Mouse (Mus musculus) limb, embryonic 14.5 days (tissue): ENCODE data around the gene Zfp37. TPM values are rescaled to one million over a fixed set of nuclear protein-coding genes. Genes with fewer than 3 reads are reported as not detected.
"Not testable (repeated sequence)": the region's sequence is repeated elsewhere in the genome, so short reads cannot be mapped to it uniquely, and the experiment has no call there.

Source experiments
- ATAC-seq: fragments of 200-750 bp; cut with Nextera tagmentation; 2 replicates; pipeline ENCODE4 v1.8.0; 2017; ENCODE audit warnings: low read depth, moderate number of reproducible peaks, moderate TSS enrichment; ENCODE audit not compliant: low FRiP score
- DNase-seq: peaks from one replicate; pipeline ENCODE4 v3.0.0-alpha.2; 2015; ENCODE audit warnings: low spot score
- H3K27ac ChIP-seq: fragments of 300-500 bp; sonication (generic); replicated peaks from 2 replicates; pipeline ENCODE4 v1.5.1; 2014; ENCODE audit warnings: low read depth, mild to moderate bottlenecking, low read length, moderate library complexity, mixed read lengths
- H3K27me3 ChIP-seq: fragments of 300-500 bp; sonication (generic); 2 replicates; pipeline ENCODE4 v1.6.1; 2014; ENCODE audit warnings: low read length, mixed read lengths; ENCODE audit not compliant: control insufficient read depth, insufficient read depth
- H3K36me3 ChIP-seq: fragments of 300-500 bp; sonication (generic); 2 replicates; pipeline ENCODE4 v1.6.1; 2014; ENCODE audit warnings: mild to moderate bottlenecking, low read length, moderate library complexity, mixed read lengths; ENCODE audit not compliant: control insufficient read depth, insufficient read depth
- H3K4me1 ChIP-seq: fragments of 300-500 bp; sonication (generic); 2 replicates; pipeline ENCODE4 v1.6.1; 2014; ENCODE audit warnings: antibody characterized with exemption, low read length, mixed read lengths; ENCODE audit not compliant: control insufficient read depth, insufficient read depth
- H3K4me2 ChIP-seq: fragments of 300-500 bp; sonication (generic); replicated peaks from 2 replicates; pipeline ENCODE4 v1.6.1; 2014; ENCODE audit warnings: low read depth, mild to moderate bottlenecking, low read length, moderate library complexity; ENCODE audit not compliant: severe bottlenecking
- H3K4me3 ChIP-seq: fragments of 300-500 bp; sonication (generic); replicated peaks from 2 replicates; pipeline ENCODE4 v1.5.1; 2014; ENCODE audit warnings: low read length
- H3K9ac ChIP-seq: fragments of 300-500 bp; sonication (generic); 2 replicates; pipeline ENCODE4 v1.6.1; 2014; ENCODE audit warnings: mild to moderate bottlenecking, low read depth, low read length, moderate library complexity; ENCODE audit not compliant: severe bottlenecking
- H3K9me3 ChIP-seq: fragments of 300-500 bp; sonication (generic); 2 replicates; pipeline ENCODE4 v1.6.1; 2016; ENCODE audit warnings: low read length; ENCODE audit not compliant: control insufficient read depth
- POLR2A ChIP-seq: fragments of 200-500 bp; IDR thresholded peaks from 2 replicates; pipeline ENCODE4 v1.8.0; 2012; ENCODE audit warnings: inconsistent platforms, mild to moderate bottlenecking, moderate library complexity, borderline replicate concordance; ENCODE audit not compliant: insufficient read depth, insufficient read length; ENCODE audit errors: extremely low read depth
- WGBS: fragments of 180-500 bp; shearing (Covaris S2); extraction: QIAGEN DNeasy Blood & Tissue Kit; methylation state at CpG from one replicate; pipeline ENCODE4 v1.1.7; 2014; 5-methylcytosine and 5-hydroxymethylcytosine counted together
- polyA plus RNA-seq, 2 experiments: library from polyadenylated mRNA; depleted of rRNA in 1 of 2; stranded (reverse) in 1 of 2; unstranded in 1 of 2; fragments of >200 nt; fragmentation: Nextera tagmentation in 1 of 2; extraction: Ambion mirVana in 1 of 2; gene quantifications; 2 replicates each; pipeline versions ENCODE4 v1.2.1 to v1.2.3; 2012 to 2014

Gene Zfp37
- polyA plus RNA-seq, 2 experiments: 7.2 to 9.5 TPM

DNA sequence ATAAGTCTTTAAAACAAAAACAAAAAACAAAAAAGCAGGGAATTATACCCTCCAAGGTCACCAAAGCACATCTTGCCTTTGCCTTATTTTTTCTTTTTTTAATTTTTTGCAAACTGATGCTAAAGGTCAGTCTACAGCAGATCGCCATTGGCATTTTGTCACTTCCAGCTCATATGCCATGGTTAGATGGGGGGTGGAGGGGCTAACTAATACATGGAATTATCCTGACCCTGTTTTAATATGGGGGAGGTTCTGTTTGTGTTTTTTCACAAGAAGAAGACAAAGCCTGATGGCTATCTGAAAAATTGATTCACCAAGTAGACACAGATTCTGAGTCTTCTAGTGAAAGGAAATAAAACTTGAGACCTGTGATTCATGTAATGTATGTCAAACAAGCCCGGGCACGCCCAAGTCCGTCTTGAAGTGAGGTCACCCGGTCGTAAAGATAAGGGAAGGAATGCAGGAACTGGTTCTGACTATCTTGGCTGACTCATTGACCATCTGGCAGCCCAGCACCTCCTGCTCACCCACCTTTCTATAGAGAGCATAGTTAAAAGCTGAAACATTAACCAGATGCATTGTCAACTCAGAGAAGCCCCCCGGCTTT, 30.8 kb downstream of the Zfp37 start:
- Histone ChIP-seq H3K4me1 (no peaks in the 10 kb centered on the region), H3K4me2 (no peak overlapping the region), H3K9ac (no peak overlapping the region), H3K36me3 (peaks cover 78% of the 10 kb centered on the region), H3K27ac (no peak overlapping the region), H3K9me3 (peaks cover 22% of the 10 kb centered on the region), H3K4me3 (no peak overlapping the region), H3K27me3 (no peaks in the 10 kb centered on the region)
- TF ChIP-seq POLR2A: no peak
- WGBS: 81% methylated on average over 7 of the region's 7 CpGs
- no peak for ATAC-seq
- no peak for DNase-seq

DNA sequence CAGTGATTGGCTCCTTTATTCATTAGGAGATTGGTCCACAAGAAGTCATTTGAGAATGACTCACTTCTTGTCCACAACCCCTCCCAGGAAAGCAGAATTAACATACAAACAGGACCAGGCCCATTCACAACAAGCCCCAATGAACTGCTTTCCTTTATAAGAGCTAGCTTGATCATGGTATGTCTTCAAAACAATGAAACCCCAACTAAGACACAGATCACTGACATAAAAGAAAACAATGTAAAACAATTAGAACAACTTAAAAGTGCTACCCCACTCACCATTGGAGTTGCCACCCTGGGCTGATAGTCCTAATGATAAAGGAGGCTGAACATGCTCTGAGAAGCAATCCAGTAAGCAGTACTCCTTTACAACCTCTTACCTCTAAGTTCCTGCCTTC, 42.1 kb downstream of the Zfp37 start:
- Histone ChIP-seq H3K4me3 (no peak overlapping the region), H3K4me2 (no peak overlapping the region), H3K27me3 (no peaks in the 10 kb centered on the region), H3K27ac (no peak overlapping the region), H3K9me3 (peaks cover 42% of the 10 kb centered on the region), H3K4me1 (no peaks in the 10 kb centered on the region), H3K36me3 (peaks cover 47% of the 10 kb centered on the region), H3K9ac (no peak overlapping the region)
- DNase-seq (no peak), ATAC-seq (no peak)
- no peak for TF ChIP-seq POLR2A

DNA sequence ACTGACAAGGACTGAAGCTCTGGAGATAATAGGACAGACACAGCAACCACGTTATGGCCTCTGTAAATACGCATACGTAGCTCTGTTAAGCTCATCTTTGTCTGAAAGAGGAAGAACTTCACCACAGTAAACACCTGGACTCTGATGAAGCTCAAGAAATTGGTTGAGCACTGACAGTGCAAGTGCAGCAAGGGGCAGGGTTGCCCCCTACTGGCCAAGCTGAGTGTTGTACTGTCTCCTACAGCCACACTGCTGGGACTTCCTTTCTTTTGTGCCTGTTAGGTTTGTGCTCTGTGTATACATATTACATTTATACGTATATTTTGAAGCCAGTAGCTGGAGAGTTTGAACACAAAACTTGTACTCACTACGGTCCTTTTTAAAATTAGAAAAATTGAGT, 53.6 kb downstream of the Zfp37 start:
- Histone ChIP-seq H3K9ac (no peak overlapping the region), H3K27ac (no peak overlapping the region), H3K9me3 (no peaks in the 10 kb centered on the region), H3K4me3 (no peak overlapping the region), H3K4me2 (no peak overlapping the region), H3K4me1 (no peaks in the 10 kb centered on the region), H3K36me3 (no peaks in the 10 kb centered on the region), H3K27me3 (no peaks in the 10 kb centered on the region)
- no peak for DNase-seq
- WGBS: 41% methylated on average over 5 of the region's 5 CpGs
- no peak for TF ChIP-seq POLR2A
- no peak for ATAC-seq

DNA sequence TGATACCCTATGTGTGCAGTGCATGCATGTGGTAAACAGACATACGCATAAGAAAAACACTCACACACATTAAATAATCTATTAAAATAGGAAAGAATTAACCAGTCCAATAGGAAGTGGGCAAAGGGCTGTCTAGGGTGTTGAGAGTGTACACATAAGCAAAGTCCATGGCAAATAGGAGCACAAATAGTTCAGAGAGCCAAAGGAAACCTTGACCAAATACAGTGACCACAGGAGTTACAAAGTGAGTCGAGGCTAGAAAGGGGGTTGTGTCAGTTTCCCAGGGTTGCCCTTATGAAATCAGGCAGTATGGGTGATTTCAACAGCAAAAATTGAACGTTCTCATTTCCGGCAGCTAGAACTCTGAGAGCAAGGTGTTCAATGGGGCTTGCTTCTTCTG, 56.4 kb downstream of the Zfp37 start:
- Histone ChIP-seq H3K9ac (no peak overlapping the region), H3K27ac (no peak overlapping the region), H3K4me2 (no peak overlapping the region), H3K4me1 (no peaks in the 10 kb centered on the region), H3K36me3 (no peaks in the 10 kb centered on the region), H3K4me3 (no peak overlapping the region), H3K9me3 (no peaks in the 10 kb centered on the region), H3K27me3 (no peaks in the 10 kb centered on the region)
- TF ChIP-seq POLR2A: no peak
- ATAC-seq (no peak), DNase-seq (no peak)
- WGBS: 90% methylated on average over 4 of the region's 4 CpGs

DNA sequence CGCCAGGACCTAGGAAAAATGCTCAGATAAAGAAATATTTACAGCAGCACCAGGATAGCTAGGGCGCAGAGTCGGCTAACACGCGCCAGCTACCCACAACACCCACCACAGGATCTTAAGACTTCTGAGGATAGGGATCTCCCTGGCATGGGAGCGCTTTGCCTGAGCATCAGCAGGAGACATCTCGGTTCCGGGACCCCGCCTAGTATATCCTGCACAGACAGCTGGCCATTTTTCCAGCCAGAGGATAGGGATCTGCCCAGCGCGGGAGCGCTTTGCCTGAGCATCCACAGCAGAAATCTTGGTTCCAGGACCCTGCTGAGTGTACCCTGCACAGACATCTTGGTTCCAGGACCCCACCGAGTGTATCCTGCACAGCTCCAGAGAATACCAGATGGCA, 63.2 kb downstream of the Zfp37 start:
- WGBS: 93% methylated on average over 13 of the region's 13 CpGs

DNA sequence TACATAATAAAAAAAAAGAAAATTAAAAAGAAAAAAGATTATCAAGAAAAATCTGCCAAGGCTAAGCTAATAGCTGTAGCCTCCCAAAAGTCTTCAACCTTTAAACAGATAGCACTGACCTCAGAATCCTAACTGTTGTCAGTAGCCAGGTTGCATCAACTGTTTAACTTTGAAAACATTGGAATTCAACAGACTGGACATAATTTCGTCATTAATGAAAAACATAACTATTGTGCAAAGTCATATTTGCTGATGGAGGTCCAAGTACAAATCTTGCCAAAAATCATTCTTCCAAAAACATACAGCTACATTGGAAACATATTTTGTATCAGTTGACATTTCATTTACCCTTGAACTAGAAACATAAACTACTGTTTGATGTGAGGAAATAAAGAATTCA, 72.4 kb downstream of the Zfp37 start:
- Histone ChIP-seq H3K4me1 (no peaks in the 10 kb centered on the region), H3K4me3 (no peak overlapping the region), H3K27me3 (no peaks in the 10 kb centered on the region), H3K9ac (no peak overlapping the region), H3K36me3 (no peaks in the 10 kb centered on the region), H3K4me2 (no peak overlapping the region), H3K27ac (no peak overlapping the region), H3K9me3 (no peaks in the 10 kb centered on the region)
- ATAC-seq (no peak), DNase-seq (no peak)
- TF ChIP-seq POLR2A: no peak
- WGBS: 54% methylated on average over 1 of the region's 1 CpGs

More for the DNA sequence above, 63.2 kb downstream of the Zfp37 start:
- DNase-seq, H3K4me1 ChIP-seq, H3K27ac ChIP-seq, ATAC-seq, H3K36me3 ChIP-seq, H3K9me3 ChIP-seq, H3K4me3 ChIP-seq, H3K4me2 ChIP-seq, H3K9ac ChIP-seq, H3K27me3 ChIP-seq: not testable (repeated sequence)
